Mouse (Mus musculus): Measurements from ENCODE around the gene Tnfrsf12a. TPM values are rescaled to one million over a fixed set of nuclear protein-coding genes. Genes with fewer than 3 reads are reported as not detected.
A peak's percentile ranks its signal among the peaks of the same experiment; 100 is the strongest.

The Tnfrsf12a gene
- polyA plus RNA-seq (2016; fragmentation: Nextera tagmentation; extraction: Ambion mirVana): 3.6 and 4.2 TPM in 2 replicates

- under 1% methylated on average over 34 of the region's 34 CpGs for WGBS
- Histone ChIP-seq H3K4me3 (replicated peaks) (peak within 1 kb of the TSS; percentile 49), H3K27me3 (peaks cover 72% of the 10 kb centered on the region), H3K9me3 (no peaks in the 10 kb centered on the region), H3K27ac (no peak within 1 kb of the TSS), H3K4me2 (peak within 1 kb of the TSS; percentile 96), H3K4me1 (peaks cover 41% of the 10 kb centered on the region), H3K36me3 (replicated peaks) (no peaks in the 10 kb centered on the region), H3K9ac (peak within 1 kb of the TSS; percentile 57)
- peak; percentile 44 for ATAC-seq (ENCODE audit: low FRiP score)
Measured at GRCm38 (mm10) chr17:23677236-23677679, at the start of gene Tnfrsf12a. Gene Tnfrsf12a (minus strand): TSS chr17:23677468.

- under 1% methylated on average over 20 of the region's 20 CpGs for WGBS
- peak overlapping the region; percentile 70 for H3K27ac ChIP-seq
Measured at GRCm38 (mm10) chr17:23726758-23727142, 49.5 kb upstream of the Tnfrsf12a start.

GRCm38 (mm10) chr17:23725999-23726757 lies 48.9 kb upstream of the Tnfrsf12a start, which contains the start of gene Pkmyt1:
Gene Pkmyt1 (plus strand): TSS chr17:23726336.
- Histone ChIP-seq H3K9me3 (no peaks in the 10 kb centered on the region), H3K9ac (peak within 1 kb of the TSS; percentile 80), H3K27me3 (peaks cover 5% of the 10 kb centered on the region; the same call in 1 of the 2 replicates), H3K36me3 (replicated peaks) (no peaks in the 10 kb centered on the region), H3K27ac (peak within 1 kb of the TSS; percentile 70), H3K4me2 (peak within 1 kb of the TSS; percentile 88), H3K4me1 (peaks cover 14% of the 10 kb centered on the region), H3K4me3 (replicated peaks) (peak within 1 kb of the TSS; percentile 92)
- ATAC-seq (ENCODE audit: low FRiP score): peak; percentile 95
- 1% methylated on average over 68 of the region's 73 CpGs for WGBS

More at GRCm38 (mm10) chr17:23726758-23727142, 49.5 kb upstream of the Tnfrsf12a start:
- Histone ChIP-seq H3K9me3 (no peaks in the 10 kb centered on the region), H3K4me1 (peaks cover 14% of the 10 kb centered on the region), H3K36me3 (replicated peaks) (no peaks in the 10 kb centered on the region), H3K9ac (peak overlapping the region; percentile 80), H3K4me3 (replicated peaks) (peak overlapping the region; percentile 92), H3K27me3 (peaks cover 5% of the 10 kb centered on the region; the same call in 1 of the 2 replicates), H3K4me2 (peak overlapping the region; percentile 88)
- ATAC-seq (ENCODE audit: low FRiP score): peak; percentile 85

- no peak for ATAC-seq (ENCODE audit: low FRiP score)
- H3K27ac ChIP-seq: peak overlapping the region; percentile 53; the same call in 1 of the 2 replicates
- 69% methylated on average over 4 of the region's 4 CpGs for WGBS
- H3K4me2 ChIP-seq: peak overlapping the region; percentile 88
- peak overlapping the region; percentile 48 for H3K9ac ChIP-seq
- H3K27me3 ChIP-seq: peaks cover 7% of the 10 kb centered on the region; the same call in 1 of the 2 replicates
- no peaks in the 10 kb centered on the region for H3K9me3 ChIP-seq
- no peaks in the 10 kb centered on the region for H3K36me3 ChIP-seq (replicated peaks)
- peaks cover 14% of the 10 kb centered on the region for H3K4me1 ChIP-seq
- peak overlapping the region; percentile 92 for H3K4me3 ChIP-seq (replicated peaks)
Measured at GRCm38 (mm10) chr17:23725477-23725876, 48.2 kb upstream of the Tnfrsf12a start.

GRCm38 (mm10) chr17:23722376-23723125 lies 45.3 kb upstream of the Tnfrsf12a start, which contains the start of gene 1520401A03Rik:
Gene 1520401A03Rik (minus strand): TSS chr17:23722783.
- Histone ChIP-seq H3K9ac (no peak within 1 kb of the TSS), H3K27me3 (peaks cover 10% of the 10 kb centered on the region; the same call in 1 of the 2 replicates), H3K4me3 (replicated peaks) (no peak within 1 kb of the TSS), H3K9me3 (no peaks in the 10 kb centered on the region), H3K4me1 (peaks cover 12% of the 10 kb centered on the region), H3K36me3 (replicated peaks) (no peaks in the 10 kb centered on the region), H3K4me2 (no peak within 1 kb of the TSS), H3K27ac (no peak within 1 kb of the TSS)
- ATAC-seq (ENCODE audit: low FRiP score): no peak
- WGBS: 86% methylated on average over 7 of the region's 7 CpGs

- WGBS: 90% methylated on average over 2 of the region's 2 CpGs
- ATAC-seq (ENCODE audit: low FRiP score): no peak
- Histone ChIP-seq H3K36me3 (replicated peaks) (no peaks in the 10 kb centered on the region), H3K4me2 (no peak overlapping the region), H3K27ac (no peak overlapping the region), H3K4me3 (replicated peaks) (no peak overlapping the region), H3K9me3 (no peaks in the 10 kb centered on the region), H3K27me3 (peaks cover 10% of the 10 kb centered on the region; the same call in 1 of the 2 replicates), H3K9ac (no peak overlapping the region), H3K4me1 (peaks cover 8% of the 10 kb centered on the region)
Measured at GRCm38 (mm10) chr17:23721886-23722285, 44.6 kb upstream of the Tnfrsf12a start.

- no peaks in the 10 kb centered on the region for H3K4me1 ChIP-seq
Measured at GRCm38 (mm10) chr17:23719455-23719854, 42.2 kb upstream of the Tnfrsf12a start.

GRCm38 (mm10) chr17:23717003-23717402 lies 39.7 kb upstream of the Tnfrsf12a start:
- Histone ChIP-seq H3K4me2 (no peak overlapping the region), H3K27me3 (peaks cover 5% of the 10 kb centered on the region; the same call in 1 of the 2 replicates), H3K4me1 (no peaks in the 10 kb centered on the region), H3K27ac (no peak overlapping the region), H3K9me3 (no peaks in the 10 kb centered on the region), H3K4me3 (replicated peaks) (no peak overlapping the region), H3K36me3 (replicated peaks) (no peaks in the 10 kb centered on the region), H3K9ac (no peak overlapping the region)
- 58% methylated on average over 2 of the region's 2 CpGs for WGBS
- no peak for ATAC-seq (ENCODE audit: low FRiP score)

More at GRCm38 (mm10) chr17:23719455-23719854, 42.2 kb upstream of the Tnfrsf12a start:
- Histone ChIP-seq H3K4me3 (replicated peaks) (no peak overlapping the region), H3K9me3 (no peaks in the 10 kb centered on the region), H3K27ac (no peak overlapping the region), H3K9ac (no peak overlapping the region), H3K36me3 (replicated peaks) (no peaks in the 10 kb centered on the region), H3K27me3 (peaks cover 10% of the 10 kb centered on the region; the same call in 1 of the 2 replicates), H3K4me2 (no peak overlapping the region)
- WGBS: 0% methylated on average over 1 of the region's 1 CpGs
- ATAC-seq (ENCODE audit: low FRiP score): no peak

GRCm38 (mm10) chr17:23706212-23706611 lies 28.9 kb upstream of the Tnfrsf12a start:
- WGBS: 1% methylated on average over 3 of the region's 3 CpGs
- Histone ChIP-seq H3K4me2 (no peak overlapping the region), H3K9ac (no peak overlapping the region), H3K4me1 (no peaks in the 10 kb centered on the region), H3K9me3 (no peaks in the 10 kb centered on the region), H3K27me3 (peaks cover 43% of the 10 kb centered on the region), H3K27ac (no peak overlapping the region), H3K36me3 (replicated peaks) (no peaks in the 10 kb centered on the region), H3K4me3 (replicated peaks) (no peak overlapping the region)
- ATAC-seq (ENCODE audit: low FRiP score): peak; percentile 65

- no peak overlapping the region for H3K4me2 ChIP-seq
- no peaks in the 10 kb centered on the region for H3K4me1 ChIP-seq
- no peak overlapping the region for H3K4me3 ChIP-seq (replicated peaks)
- peaks cover 48% of the 10 kb centered on the region for H3K27me3 ChIP-seq
- WGBS: 80% methylated on average over 7 of the region's 7 CpGs
- H3K27ac ChIP-seq: no peak overlapping the region
- no peaks in the 10 kb centered on the region for H3K36me3 ChIP-seq (replicated peaks)
- H3K9me3 ChIP-seq: no peaks in the 10 kb centered on the region
- no peak for ATAC-seq (ENCODE audit: low FRiP score)
- H3K9ac ChIP-seq: no peak overlapping the region
Measured at GRCm38 (mm10) chr17:23705525-23706104, 28.3 kb upstream of the Tnfrsf12a start.

GRCm38 (mm10) chr17:23704741-23705140 lies 27.5 kb upstream of the Tnfrsf12a start:
- Histone ChIP-seq H3K4me1 (no peaks in the 10 kb centered on the region), H3K36me3 (replicated peaks) (no peaks in the 10 kb centered on the region), H3K4me2 (no peak overlapping the region), H3K9ac (no peak overlapping the region), H3K27ac (no peak overlapping the region), H3K4me3 (replicated peaks) (no peak overlapping the region), H3K27me3 (peaks cover 48% of the 10 kb centered on the region), H3K9me3 (no peaks in the 10 kb centered on the region)
- WGBS: 60% methylated on average over 7 of the region's 7 CpGs
- no peak for ATAC-seq (ENCODE audit: low FRiP score)

GRCm38 (mm10) chr17:23703301-23703700 lies 26.0 kb upstream of the Tnfrsf12a start:
- no peak for ATAC-seq (ENCODE audit: low FRiP score)
- no peaks in the 10 kb centered on the region for H3K36me3 ChIP-seq (replicated peaks)
- H3K9ac ChIP-seq: no peak overlapping the region
- peaks cover 60% of the 10 kb centered on the region for H3K27me3 ChIP-seq
- H3K9me3 ChIP-seq: no peaks in the 10 kb centered on the region
- peaks cover 7% of the 10 kb centered on the region for H3K4me1 ChIP-seq
- no peak overlapping the region for H3K4me2 ChIP-seq
- 84% methylated on average over 9 of the region's 9 CpGs for WGBS
- H3K4me3 ChIP-seq (replicated peaks): no peak overlapping the region
- no peak overlapping the region for H3K27ac ChIP-seq

All from forebrain, embryonic 12.5 days (tissue).